Mouse (Mus musculus): Measurements from ENCODE around the gene Dusp1. TPM values are rescaled to one million over a fixed set of nuclear protein-coding genes. Genes with fewer than 3 reads are reported as not detected.

Gene Dusp1
- total RNA-seq, 2 experiments from 2014 or later: 48.7 to 56.1 TPM

DNA sequence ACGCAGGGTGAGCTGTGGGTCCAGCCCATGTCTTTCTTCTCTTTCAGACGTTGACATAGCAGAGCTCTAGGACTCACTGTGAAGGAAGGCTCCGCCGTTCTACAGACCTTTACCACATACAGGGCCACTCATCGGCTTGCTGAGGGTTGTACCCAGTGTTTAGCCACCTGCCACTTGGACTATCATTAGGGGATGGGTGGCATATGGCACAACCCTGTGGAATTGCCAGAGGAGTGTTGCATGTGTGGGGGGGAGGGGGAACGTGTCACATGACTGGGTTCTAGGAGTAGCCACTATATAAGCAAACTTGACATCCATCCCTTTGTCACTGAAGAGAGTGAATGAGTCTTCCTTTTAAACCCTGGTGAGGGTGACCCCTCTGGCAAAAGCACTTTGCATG, 1.5 kb upstream of the Dusp1 start:
- no peak for DNase-seq (ENCODE audit: low spot score in 2 of 2)

DNA sequence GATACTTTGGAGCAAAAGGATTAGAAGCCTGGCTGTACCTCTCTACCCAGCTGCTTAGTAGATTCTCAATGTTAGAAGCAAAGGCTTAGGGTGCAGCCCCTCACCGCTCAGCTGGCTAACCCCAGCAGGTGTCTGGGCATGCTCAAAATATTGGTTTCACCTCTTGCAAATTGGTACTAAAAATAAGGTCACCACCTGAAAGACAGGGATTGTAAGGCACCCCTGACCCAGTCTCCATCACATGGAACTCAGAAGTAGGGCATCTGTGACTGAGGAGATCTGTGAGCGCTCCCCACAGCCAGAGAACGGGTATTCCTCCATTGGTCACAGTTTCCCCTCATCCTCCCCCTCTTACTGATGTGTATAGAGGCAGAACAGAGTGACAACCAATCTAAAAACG, 364 bp upstream of the Dusp1 start:
- DNase-seq (ENCODE audit: low spot score in 2 of 2): no peak

DNA sequence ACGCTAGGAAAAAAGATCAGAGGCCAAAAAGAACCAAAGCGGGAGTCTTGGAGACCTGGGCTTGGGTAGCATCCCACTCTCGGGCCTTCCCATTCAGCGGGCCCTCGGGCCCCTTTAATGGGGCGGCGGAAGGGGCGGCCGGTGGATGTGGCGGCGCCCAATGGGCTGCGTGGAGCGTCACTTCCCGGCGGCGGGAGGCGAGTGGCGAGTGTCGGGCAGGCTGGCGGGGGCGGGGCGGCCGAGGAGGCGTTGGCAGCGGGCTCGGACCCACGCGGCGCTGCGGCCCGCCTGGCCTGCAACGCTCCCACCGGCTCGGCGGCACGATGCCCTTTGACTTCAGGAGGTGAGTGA, 663 bp downstream of the Dusp1 start, which contains the start of gene Ergic1:
Gene Ergic1 (plus strand): TSS at position 200 of the 351 bp plus-strand sequence.
- peak; percentile 95 for DNase-seq (ENCODE audit: low spot score in 2 of 2)

DNA sequence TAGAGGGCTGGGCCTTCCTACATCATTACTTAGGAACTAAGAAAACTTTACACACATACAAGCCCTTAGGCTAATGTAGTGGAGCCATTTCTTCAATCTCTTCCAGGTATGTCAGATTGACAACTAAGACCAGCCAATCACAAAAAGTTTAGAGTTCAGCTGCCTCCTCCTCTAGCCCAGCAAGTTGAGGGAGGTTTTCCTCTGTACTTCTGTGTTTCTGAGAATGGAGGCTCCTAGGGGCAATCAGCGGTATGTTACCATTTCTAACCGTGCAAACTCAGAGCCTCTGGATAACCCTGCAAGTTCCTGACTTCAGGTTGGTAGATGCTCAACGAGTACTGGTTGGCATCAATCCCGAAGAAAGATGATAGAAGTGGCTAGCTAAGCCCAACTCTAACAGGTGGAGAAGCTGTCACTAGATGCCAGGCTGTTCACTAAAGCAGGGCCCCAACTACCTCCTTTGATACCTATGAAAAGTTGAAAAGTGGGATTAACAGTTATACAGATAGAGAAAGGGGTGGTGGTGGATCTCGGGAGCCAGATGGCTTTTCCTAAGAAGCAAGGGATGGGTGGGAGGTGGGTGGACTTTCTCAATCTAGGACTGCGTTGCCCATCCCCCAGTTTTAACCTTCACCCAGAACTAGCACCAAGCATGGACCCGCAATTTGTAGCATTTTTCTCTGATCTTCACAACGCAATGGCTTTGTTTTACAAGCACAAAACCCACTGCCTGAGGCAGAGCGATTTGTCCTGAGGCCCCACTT, 1.2 kb downstream of the Dusp1 start:
- no peak for DNase-seq (ENCODE audit: low spot score in 2 of 2)

DNA sequence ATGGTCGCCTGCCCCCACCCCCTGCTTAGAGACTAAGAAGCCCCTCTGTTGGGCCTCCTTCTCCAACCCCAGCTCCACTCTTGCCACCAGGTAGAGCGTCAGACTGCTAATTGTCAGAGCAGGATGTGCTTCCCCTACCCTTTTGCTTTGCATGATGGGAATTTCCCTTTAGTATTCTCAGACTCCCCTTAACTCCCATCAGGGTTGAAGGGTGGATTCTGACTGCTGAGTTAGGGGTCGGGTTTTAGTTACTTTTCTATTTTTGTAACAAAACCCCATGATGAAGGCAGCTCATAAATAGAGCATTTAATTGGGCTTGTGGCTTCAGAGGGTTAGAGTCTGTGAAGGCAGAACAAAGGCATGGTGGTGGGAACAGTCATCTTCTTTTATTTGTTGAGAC, 8.9 kb downstream of the Dusp1 start:
- DNase-seq (ENCODE audit: low spot score in 2 of 2): no peak

DNA sequence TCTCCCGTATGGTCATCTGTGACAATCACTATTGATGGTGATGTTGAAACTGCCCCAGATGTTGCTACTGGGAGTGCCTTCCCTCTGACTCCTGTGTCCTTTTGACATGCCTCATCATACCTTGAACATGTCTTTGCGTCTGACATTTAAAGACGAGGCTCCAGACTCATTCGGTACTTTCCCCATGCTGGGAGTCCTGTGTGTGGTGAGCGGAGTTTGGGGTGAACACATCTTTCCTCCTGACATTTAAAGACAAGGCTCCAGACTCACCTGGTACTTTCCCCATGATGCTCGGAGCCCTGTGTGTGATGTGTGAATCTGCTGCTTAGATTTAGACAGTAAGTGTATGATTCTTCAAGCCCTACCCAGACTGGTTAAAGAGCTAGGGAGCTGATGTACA, 10.8 kb downstream of the Dusp1 start:
- DNase-seq (ENCODE audit: low spot score in 2 of 2): no peak

DNA sequence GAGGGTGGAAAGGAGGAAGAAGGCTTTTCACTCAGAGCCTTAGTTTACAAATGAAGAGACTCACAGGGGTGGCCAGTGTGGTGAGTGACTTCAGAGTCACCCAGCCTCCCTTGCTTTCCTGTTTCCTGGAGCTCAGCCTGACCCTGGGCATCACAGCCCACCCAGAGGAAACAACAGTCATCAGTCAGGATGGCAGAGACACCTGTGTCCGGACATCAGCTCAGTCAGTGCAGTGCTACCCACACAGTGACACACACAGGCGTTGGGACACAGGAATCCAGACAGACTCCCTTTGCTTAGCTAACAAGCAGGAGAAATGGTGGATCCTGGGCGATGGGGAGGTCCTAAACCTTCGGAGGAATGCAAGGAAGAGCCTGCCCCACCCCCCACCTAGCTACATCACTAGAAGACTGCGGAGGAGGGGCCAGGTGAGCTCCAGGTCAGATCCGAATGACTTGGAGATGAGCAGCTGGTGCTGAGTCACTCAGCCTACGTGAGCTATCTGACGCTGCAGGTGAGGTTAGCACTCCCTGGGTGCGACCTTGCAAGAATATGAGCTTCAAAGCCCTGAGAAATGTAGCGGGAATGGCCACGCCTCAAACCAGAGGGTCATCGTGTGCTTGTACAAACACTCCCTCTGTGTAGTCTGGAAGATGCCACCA, 12.6 kb downstream of the Dusp1 start:
- DNase-seq (ENCODE audit: low spot score in 2 of 2): no peak

DNA sequence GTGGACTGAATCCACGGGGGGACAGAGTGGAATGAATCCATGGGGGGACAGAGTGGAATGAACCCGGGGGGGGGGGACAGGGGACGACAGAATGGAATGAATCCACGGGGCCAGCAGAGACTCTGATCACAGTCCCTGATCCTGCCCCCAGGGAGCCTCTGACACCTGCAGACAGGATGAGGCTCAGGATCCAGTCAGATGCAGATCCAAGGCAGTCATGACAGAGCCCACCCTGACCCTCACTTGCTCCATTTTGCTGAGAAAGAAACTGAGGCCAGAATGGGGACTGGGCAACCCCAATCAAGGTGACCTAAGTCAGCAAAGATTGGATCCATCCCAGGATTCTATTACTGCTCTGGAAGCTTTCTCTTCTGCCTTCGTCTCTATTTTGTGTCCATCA, 13.4 kb downstream of the Dusp1 start:
- DNase-seq (ENCODE audit: low spot score in 2 of 2): no peak

DNA sequence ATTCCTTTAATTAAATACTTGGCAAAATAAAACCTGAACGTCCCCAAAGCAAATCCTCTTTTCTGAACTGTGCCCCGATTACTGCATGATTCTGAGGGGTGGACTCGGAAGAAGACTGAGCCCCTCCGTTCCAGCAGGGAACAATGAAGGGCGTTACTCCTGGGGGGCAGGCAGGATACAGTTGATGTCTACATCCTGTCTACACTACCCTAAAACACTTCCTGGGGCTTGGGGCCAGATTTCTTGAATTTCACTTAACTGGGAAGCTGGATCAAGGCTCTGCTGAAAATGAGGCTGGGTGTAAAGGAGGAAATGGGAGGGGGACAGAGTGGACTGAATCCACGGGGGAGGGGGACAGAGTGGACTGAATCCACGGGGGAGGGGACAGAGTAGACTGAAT, 14.2 kb downstream of the Dusp1 start:
- no peak for DNase-seq (ENCODE audit: low spot score in 2 of 2)

DNA sequence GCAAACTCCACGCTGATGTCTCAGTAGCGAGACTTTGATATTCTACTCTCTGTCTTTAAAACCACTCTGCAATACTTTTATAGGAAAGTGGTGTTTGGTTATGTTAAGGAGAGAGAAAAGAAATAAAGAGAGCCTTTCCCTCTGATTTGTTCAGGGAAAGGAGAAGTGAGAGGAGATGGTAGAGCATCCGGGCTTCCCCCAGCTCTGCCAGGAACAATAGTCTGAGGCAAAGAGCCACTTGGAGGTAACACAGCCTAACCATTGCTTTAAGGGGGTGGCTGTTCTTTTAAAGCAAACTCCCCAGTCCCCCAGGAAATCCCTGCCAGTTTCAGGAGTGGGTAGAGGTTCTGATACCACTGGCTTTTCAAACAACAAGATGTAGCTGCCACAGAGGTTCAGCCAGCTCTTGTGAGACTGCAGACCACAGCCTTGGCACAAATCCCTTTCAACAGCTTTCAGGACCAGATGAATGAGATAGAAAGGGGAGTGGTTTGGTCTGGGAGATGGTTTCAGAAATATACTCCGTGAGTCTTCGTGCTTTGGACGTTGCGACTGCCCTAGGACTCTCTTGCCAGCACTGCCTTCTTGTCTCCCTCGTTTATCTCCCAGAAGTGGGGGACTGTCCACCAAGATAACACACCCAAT, 17.5 kb downstream of the Dusp1 start:
- no peak for DNase-seq (ENCODE audit: low spot score in 2 of 2)

DNA sequence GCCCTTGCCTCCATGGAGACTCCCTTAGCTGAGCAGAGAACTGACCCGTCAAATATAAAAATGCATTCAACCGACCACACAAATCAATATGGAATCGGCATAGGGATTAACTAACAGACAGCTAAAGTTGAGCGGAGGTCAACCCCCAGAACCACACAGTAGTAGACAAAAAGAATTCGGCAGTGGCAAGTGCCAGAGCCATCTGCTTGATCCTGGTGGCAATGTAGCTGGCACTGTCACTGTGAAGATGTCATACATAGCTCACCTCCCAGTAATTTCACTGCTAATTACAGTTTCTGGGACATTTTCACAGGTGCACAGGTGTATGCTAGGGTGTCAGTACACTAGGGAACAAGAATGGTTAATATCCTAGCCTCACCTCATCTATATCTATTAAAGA, 21.8 kb downstream of the Dusp1 start:
- DNase-seq (ENCODE audit: low spot score in 2 of 2): no peak

DNA sequence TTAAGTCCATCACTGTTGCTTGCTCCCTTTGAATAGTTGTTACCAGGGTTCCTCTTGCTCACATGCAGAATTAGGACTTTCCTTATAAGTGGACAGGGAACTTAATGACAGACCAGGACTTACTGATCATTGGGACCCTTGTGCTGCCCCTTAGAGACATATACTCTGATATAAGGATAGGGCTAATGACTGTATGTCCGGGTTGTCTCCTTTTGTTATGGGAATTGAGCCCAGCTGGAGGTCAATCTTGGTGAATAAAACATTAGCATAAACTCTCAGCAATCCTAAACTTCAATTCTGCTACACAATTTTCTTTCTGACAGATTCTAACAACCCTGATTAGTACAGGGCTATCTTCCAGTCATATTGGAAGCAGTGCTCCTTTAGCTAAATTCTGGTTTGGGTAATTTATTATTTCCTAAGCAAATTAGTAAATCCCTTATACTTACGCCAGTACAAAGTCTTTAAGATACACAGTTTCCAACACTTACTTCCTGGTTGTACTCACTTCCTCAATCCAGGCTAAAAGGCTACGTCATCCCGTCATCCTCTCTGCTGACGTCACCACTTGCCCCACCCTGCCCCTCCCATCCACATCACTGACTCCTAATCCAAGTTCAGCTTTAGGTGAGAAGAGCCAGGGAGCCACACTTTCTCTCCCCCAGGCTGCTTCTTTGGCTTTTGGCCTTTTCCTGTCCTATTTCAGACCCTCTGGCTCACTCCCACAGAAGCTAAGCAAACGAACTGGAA, 24.0 kb downstream of the Dusp1 start:
- no peak for DNase-seq (ENCODE audit: low spot score in 2 of 2)

DNA sequence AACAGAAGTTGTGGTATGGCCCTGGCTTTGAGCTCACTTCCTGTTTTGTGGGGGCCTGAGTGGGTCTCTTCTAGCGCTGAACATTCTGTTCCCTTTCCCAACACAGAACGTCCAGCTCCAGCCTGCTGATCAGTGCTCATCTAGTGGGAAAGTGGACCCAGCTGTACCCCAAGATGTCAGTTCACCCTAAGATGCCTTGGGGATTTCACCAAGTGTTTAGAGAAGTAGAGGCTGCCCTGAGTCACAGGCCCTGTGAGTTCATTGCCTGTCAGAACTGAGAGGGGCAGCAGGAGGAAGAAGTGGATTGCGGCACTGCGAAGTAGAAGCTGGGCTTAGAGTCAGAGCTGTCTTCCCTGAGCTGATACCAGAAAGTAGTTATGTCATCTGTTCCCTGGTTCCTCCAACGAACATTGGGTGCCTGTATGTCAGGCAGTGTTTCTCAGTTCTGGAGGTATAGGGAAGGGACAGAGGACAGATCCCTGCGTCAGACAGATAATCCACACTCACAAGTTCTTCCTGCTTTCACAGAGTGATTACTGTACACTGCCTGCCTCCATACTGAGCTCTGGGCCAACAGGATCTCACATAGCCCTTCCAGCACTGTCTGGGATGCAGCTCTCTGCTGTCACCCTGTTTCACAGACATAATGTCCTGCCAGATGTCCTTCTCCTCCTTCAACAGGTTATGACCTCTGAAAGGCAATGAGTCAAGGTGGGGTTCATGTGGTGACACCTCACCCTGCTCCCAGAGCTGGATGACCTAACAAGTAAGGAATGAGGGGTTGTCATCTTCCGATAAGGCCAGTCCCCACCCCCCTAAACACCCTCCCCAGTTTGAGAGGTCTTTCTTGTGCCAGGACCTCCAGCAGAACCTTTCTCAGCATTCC, 26.4 kb downstream of the Dusp1 start:
- DNase-seq (ENCODE audit: low spot score in 2 of 2): no peak

DNA sequence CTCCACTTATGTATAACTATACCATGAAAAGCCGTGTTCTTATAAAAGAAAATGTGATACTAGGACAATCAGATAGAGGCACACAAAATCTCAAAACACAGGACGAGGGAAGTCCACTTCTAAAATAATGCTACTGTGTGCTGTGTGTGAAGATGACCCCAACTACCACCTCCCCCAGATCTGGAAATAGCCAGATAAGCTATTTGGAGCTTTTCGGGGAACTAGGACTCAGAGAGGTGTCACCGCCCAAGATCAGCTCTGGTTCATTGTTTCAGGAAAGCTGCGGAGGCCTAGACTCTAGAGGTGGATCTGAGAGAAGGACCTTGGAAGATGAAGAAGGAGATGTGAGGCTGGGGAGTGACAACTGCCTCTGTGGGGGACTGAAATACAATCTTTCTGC, 27.2 kb downstream of the Dusp1 start:
- no peak for DNase-seq (ENCODE audit: low spot score in 2 of 2)

DNA sequence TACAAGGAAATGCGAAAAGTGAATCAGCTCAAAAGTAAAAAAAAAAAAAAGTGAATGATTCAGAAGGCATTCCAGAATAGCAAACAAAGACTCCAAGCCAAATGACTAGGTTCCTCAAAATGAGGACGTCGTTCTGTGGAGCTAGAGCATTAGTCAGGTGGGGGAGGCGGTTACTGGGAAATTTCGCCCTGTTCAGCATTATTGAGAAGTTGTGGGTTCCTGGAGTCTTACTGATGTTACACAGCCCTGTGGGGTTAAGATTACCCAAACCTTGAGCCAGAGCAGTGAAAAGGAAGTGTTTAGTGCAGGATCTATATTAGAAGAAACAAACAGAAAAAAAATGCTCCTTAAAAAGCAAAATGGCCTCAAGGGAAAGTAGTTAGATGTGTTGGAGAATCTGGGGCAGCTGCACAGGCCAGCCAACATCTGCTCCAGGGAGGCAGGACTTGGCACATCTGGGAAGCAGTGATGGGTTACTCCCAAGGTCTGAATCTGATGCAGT, 28.0 kb downstream of the Dusp1 start:
- no peak for DNase-seq (ENCODE audit: low spot score in 2 of 2)

DNA sequence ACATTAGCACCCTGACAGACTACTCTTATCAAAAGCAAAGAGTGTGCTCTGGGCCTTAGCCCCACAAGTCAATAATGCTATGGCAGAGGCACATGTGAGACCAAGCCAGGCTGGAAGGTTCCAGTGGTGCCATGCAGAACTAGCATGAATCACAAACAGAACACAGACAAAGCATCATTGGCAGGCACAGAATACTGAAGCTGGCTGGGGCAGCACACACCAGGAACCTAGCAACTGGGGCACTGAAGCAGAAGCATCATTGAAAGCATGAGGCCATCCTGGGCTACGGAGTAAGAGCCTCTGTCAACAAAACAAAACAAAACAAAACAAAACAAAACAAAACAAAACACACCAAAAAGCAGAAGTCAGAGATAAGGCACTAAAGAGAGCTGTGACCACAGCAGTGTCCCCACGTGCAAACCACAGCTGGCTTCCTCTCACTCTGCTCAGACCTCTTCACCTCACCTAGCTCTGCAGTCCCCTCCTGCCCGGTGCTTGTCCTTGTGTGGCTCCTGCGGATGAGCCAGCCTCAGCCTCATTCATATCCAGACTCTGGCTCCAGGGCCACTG, 29.4 kb downstream of the Dusp1 start:
- DNase-seq (ENCODE audit: low spot score in 2 of 2): no peak

DNA sequence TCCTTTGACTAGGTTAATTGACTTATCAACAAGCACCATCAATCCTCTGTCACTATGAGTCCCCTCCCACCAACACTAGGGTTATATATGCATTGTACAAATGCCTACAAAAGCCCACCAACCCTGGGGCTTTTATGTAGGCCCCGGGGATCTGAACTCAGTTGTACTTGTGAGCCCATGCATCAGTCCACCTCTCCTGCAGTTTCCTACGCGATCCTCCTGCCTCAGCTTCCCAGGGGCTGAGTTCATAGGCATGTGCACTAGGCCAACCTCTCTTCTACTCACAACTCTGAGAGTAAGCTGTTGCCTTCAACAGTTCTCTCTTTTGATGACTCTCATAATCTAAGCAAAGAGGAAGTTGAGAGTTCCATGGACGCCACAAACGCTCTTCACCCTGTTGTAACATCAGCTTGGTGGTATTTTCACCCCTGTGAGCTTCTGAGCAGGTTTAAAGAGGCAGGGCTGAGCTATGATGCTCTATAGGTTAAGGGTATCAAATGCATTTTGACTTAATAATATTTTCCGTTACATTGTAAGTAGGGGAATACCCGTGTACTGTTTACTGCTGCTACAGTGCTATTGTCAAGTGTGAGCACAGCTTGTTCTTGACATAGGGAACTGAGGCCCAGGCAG, 30.4 kb downstream of the Dusp1 start:
- DNase-seq (ENCODE audit: low spot score in 2 of 2): no peak

DNA sequence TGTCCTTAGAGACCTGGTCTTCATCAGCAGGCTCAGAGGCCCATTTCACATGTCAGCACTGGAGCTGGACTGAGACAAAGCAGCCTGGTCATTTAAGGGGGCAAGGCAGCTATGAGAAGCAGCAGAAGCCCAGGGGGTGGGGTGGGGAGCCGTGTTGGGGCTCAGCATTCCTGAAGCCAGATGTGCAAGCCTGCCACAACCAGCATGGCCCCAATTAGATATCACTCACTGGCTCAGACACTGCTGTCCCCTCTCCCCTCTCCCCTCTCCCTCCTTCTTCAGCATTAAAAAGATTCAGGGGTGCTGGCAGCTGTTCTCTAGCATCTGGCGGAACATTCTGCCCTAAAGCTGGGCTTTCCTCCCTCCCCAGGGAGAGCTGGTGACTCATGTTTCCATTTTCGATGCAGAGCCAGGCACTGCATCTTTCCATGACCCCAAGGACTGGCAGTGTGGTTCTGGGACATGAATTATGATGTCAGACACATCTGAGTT, 31.3 kb downstream of the Dusp1 start:
- peak; percentile 45 to 63 for DNase-seq (ENCODE audit: low spot score in 2 of 2)

DNA sequence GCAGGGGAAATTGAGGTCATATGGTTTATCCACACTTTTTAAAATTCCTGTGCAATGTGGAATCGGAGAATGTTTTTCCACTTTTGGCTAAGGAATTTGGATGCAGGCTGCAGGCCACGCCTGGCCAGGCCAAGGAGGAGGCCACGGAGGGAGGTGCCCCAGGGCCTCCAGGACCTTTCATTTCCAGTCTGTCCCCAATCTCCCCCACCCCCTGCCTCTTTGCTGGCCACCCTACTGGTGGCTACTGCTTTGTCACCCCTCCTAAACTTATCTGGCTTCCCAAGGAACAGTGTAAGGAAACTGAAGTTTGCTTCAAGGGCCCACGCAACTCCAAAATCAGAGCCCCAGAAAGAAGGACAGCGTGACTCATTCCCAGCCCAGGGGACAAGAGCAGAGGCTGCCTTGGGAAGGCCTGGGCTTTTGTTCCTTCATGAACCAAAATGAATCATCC, 32.1 kb downstream of the Dusp1 start:
- no peak for DNase-seq (ENCODE audit: low spot score in 2 of 2)

Data from adrenal gland, adult 18-20 months (tissue).